ENCODE assay signal across 9 mouse cellular contexts in genomic region chr11:97534442-97535307, GRCm38 (mm10). TPM values are rescaled to one million over a fixed set of nuclear protein-coding genes. Genes with fewer than 3 reads are reported as not detected.
DNase-seq lines count a peak whose midpoint lies in the region; ATAC-seq and TF ChIP-seq lines count a peak whose summit lies in the region.
"Had no signal": no experiment of that assay in that cellular context is flagged by ENCODE, and none has a peak within 500 bp of the region (broad histone marks: within the 10 kb centered on the region; RNA-seq: fewer than 3 reads in every experiment).

No protein-coding gene starts in this region.

- intact Hi-C loops in left cerebral cortex, postnatal 4 days (cut with DNase I), result loop anchor here (5.0 to 10.0 kb wide), 2 partner anchors 88 to 150 kb away; partner anchors contain the start of gene Cisd3

- H3K4me1 ChIP-seq in forebrain, embryonic 15.5 days, result peaks cover 55% of the 10 kb centered on the region
- peaks cover 17% of the 10 kb centered on the region; the same call in 1 of the 2 replicates for H3K4me1 ChIP-seq in limb, embryonic 14.5 days (ENCODE audit: control insufficient read depth, insufficient read depth, low read length)

- TF ChIP-seq POLR2A in limb, embryonic 14.5 days (IDR thresholded peaks at IDR 0.05; ENCODE audit: borderline replicate concordance, extremely low read depth, insufficient read depth, insufficient read length), result no peak

- H3K9ac ChIP-seq in forebrain, embryonic 15.5 days (replicated peaks), result 0 out of 2 replicates have a peak overlapping the region, but pooled peaks have one; percentile 17
- H3K9ac ChIP-seq in limb, embryonic 14.5 days (ENCODE audit: low read depth, low read length, severe bottlenecking), result no peak overlapping the region; the same call in 1 of the 2 replicates

- H3K36me3 ChIP-seq in forebrain, embryonic 15.5 days, result peaks cover 10% of the 10 kb centered on the region
- no peaks in the 10 kb centered on the region for H3K36me3 ChIP-seq in limb, embryonic 14.5 days (ENCODE audit: control insufficient read depth, insufficient read depth, low read length)

- peak overlapping the region; percentile 13 for H3K4me3 ChIP-seq in forebrain, embryonic 15.5 days
- peak overlapping the region; percentile 30 for H3K4me3 ChIP-seq in limb, embryonic 14.5 days (replicated peaks; ENCODE audit: low read length)

- no peak overlapping the region for H3K27ac ChIP-seq in forebrain, embryonic 15.5 days (replicated peaks)
- H3K27ac ChIP-seq in limb, embryonic 14.5 days (replicated peaks; ENCODE audit: low read depth, low read length), result no peak overlapping the region

- 15% methylated on average over 95 of the region's 95 CpGs for WGBS in forebrain, embryonic 15.5 days
- WGBS in limb, embryonic 14.5 days, result 1% methylated on average over 67 of the region's 95 CpGs

- peak overlapping the region; percentile 24 for H3K4me2 ChIP-seq in forebrain, embryonic 15.5 days (replicated peaks)
- H3K4me2 ChIP-seq in limb, embryonic 14.5 days (replicated peaks; ENCODE audit: low read depth, low read length, severe bottlenecking), result peak overlapping the region; percentile 40

- peaks cover 41% of the 10 kb centered on the region for H3K27me3 ChIP-seq in forebrain, embryonic 15.5 days
- H3K27me3 ChIP-seq in limb, embryonic 14.5 days (ENCODE audit: control insufficient read depth, insufficient read depth, low read length), result peaks cover 72% of the 10 kb centered on the region

- ATAC-seq in CD4-positive, CD25-positive, alpha-beta regulatory T cell, adult 4 months, result no peak
- ATAC-seq in forebrain, embryonic 15.5 days (replicated peaks), result no peak
- ATAC-seq in limb, embryonic 14.5 days (ENCODE audit: low FRiP score, low read depth), result no peak

- H3K9me3 ChIP-seq in forebrain, embryonic 15.5 days, result no peaks in the 10 kb centered on the region
- no peaks in the 10 kb centered on the region for H3K9me3 ChIP-seq in limb, embryonic 14.5 days (ENCODE audit: control insufficient read depth, low read length)

- peak; percentile 54 for DNase-seq in CD4-positive, CD25-positive, alpha-beta regulatory T cell, adult 2 months (ENCODE audit: low read depth, low spot score)
- DNase-seq in left cerebral cortex, adult 11 months (ENCODE audit: low spot score), result peak; percentile 49
- DNase-seq in left cerebral cortex, postnatal 4 days, result no peak
- DNase-seq in limb, embryonic 14.5 days (ENCODE audit: low spot score), result no peak
- peak; percentile 64 to 70 for DNase-seq in right cerebral cortex, postnatal 36 days (ENCODE audit: low spot score in 2 of 2)
- no peak for DNase-seq in urinary bladder, postnatal 36 days (ENCODE audit: low spot score in 2 of 2)

RNA-seq across cellular contexts. Expression of gene 4933428G20Rik, which starts 34.5 kb away (rescaled TPM):
- polyA plus RNA-seq in CD4-positive, CD25-positive, alpha-beta regulatory T cell, adult 4 months (2017; shearing (Covaris generic)), result not detected
- under 1 TPM in 1 of 2 experiments, not detected in 1; 0.26 TPM for total RNA-seq in left cerebral cortex, postnatal 4 days (2021)
- 1.0 and 1.1 TPM in 2 replicates for polyA plus RNA-seq in forebrain, embryonic 15.5 days (2015; fragmentation: Nextera tagmentation; extraction: Ambion mirVana)
- polyA plus RNA-seq in limb, embryonic 14.5 days (2012; rRNA removed), result not detected in 2 replicates
- 0.19 and 0.36 TPM in 2 replicates for polyA plus RNA-seq in limb, embryonic 14.5 days (2014; fragmentation: Nextera tagmentation; extraction: Ambion mirVana)
- total RNA-seq: common myeloid progenitor, adult 5-6 weeks had no signal

RNA-seq across cellular contexts. Expression of gene Srcin1, which starts 41.3 kb away (rescaled TPM):
- not detected for polyA plus RNA-seq in CD4-positive, CD25-positive, alpha-beta regulatory T cell, adult 4 months (2017; shearing (Covaris generic))
- 100 to 1,000 TPM; 163 to 177 TPM for total RNA-seq in left cerebral cortex, postnatal 4 days (2021)
- polyA plus RNA-seq in forebrain, embryonic 15.5 days (2015; fragmentation: Nextera tagmentation; extraction: Ambion mirVana), result 10.8 and 11.6 TPM in 2 replicates
- 4.0 and 5.1 TPM in 2 replicates for polyA plus RNA-seq in limb, embryonic 14.5 days (2012; rRNA removed)
- polyA plus RNA-seq in limb, embryonic 14.5 days (2014; fragmentation: Nextera tagmentation; extraction: Ambion mirVana), result 0.39 and 0.53 TPM in 2 replicates
- total RNA-seq: common myeloid progenitor, adult 5-6 weeks had no signal

Comparison
In these comparisons a context has a peak if more than half of its experiments do, and no peak if none do; other contexts are left out.
1. DNase-seq: peak in CD4-positive, CD25-positive, alpha-beta regulatory T cell, adult 2 months (single experiment), left cerebral cortex, adult 11 months (single experiment) and right cerebral cortex, postnatal 36 days (2 of 2); none in left cerebral cortex, postnatal 4 days (single experiment), limb, embryonic 14.5 days (single experiment) and urinary bladder, postnatal 36 days (0 of 2).